Mouse (Mus musculus) limb, embryonic 11.5 days (tissue): ENCODE measurements at regions not wholly inside any gene's neighbourhood (a gene's known extent, or its start where the extent isn't known, plus 50 kb on each side); places are given as distances from the start of the nearest gene placed in this dataset.

ENCODE experiments used
- ATAC-seq: fragments of 200-750 bp; cut with Nextera tagmentation; 2 replicates; pipeline ENCODE4 v1.8.0; 2017; ENCODE audit warnings: low read depth; ENCODE audit not compliant: insufficient number of reproducible peaks, low FRiP score, low TSS enrichment
- DNase-seq: peaks from one replicate; pipeline ENCODE4 v3.0.0-alpha.2; 2015; ENCODE audit warnings: low spot score
- H3K27ac ChIP-seq: fragments of 300-500 bp; sonication (generic); replicated peaks from 2 replicates; pipeline ENCODE4 v1.5.1; 2014; ENCODE audit warnings: low read depth, mild to moderate bottlenecking, low read length
- H3K27me3 ChIP-seq: fragments of 300-500 bp; sonication (generic); 2 replicates; pipeline ENCODE4 v1.6.1; 2014; ENCODE audit warnings: mild to moderate bottlenecking, low read length, mixed read lengths; ENCODE audit not compliant: control insufficient read depth, insufficient read depth
- H3K36me3 ChIP-seq: fragments of 300-500 bp; sonication (generic); 2 replicates; pipeline ENCODE4 v1.6.1; 2014; ENCODE audit warnings: mild to moderate bottlenecking, low read length, moderate library complexity, mixed read lengths; ENCODE audit not compliant: control insufficient read depth, insufficient read depth
- H3K4me1 ChIP-seq: fragments of 300-500 bp; sonication (generic); 2 replicates; pipeline ENCODE4 v1.6.1; 2014; ENCODE audit warnings: low read length, mixed read lengths; ENCODE audit not compliant: control insufficient read depth, insufficient read depth
- H3K4me2 ChIP-seq: fragments of 300-500 bp; sonication (generic); 2 replicates; pipeline ENCODE4 v1.6.1; 2014; ENCODE audit warnings: low read depth, mild to moderate bottlenecking, moderate library complexity; ENCODE audit not compliant: severe bottlenecking
- H3K4me3 ChIP-seq: fragments of 300-500 bp; sonication (generic); 2 replicates; pipeline ENCODE4 v1.5.1; 2014; ENCODE audit warnings: low read depth, low read length
- H3K9ac ChIP-seq: fragments of 300-500 bp; sonication (generic); 2 replicates; pipeline ENCODE4 v1.6.1; 2014; ENCODE audit warnings: mild to moderate bottlenecking, low read length
- H3K9me3 ChIP-seq: fragments of 300-500 bp; sonication (generic); 2 replicates; pipeline ENCODE4 v1.6.1; 2016; ENCODE audit warnings: low read length; ENCODE audit not compliant: control insufficient read depth
- WGBS: fragments of 180-500 bp; shearing (Covaris S2); extraction: QIAGEN DNeasy Blood & Tissue Kit; methylation state at CpG from one replicate; pipeline ENCODE4 v1.1.7; 2014; 5-methylcytosine and 5-hydroxymethylcytosine counted together

GRCm38 (mm10) chr2:133327653-133328052, 224.3 kb upstream of the Bmp2 start:
- DNase-seq (no peak), ATAC-seq (no peak)
- no peak overlapping the region for H3K27ac ChIP-seq
- H3K4me3 ChIP-seq, result no peak overlapping the region
- 59% methylated on average over 2 of the region's 2 CpGs for WGBS
- H3K9ac ChIP-seq, result no peak overlapping the region
- no peaks in the 10 kb centered on the region for H3K27me3 ChIP-seq
- H3K4me1 ChIP-seq, result no peaks in the 10 kb centered on the region
- no peaks in the 10 kb centered on the region for H3K36me3 ChIP-seq
- H3K4me2 ChIP-seq, result no peak overlapping the region
- no peaks in the 10 kb centered on the region for H3K9me3 ChIP-seq

GRCm38 (mm10) chr2:133336177-133336901, 215.6 kb upstream of the Bmp2 start:
- 85% methylated on average over 9 of the region's 9 CpGs for WGBS
- H3K9me3 ChIP-seq, result no peaks in the 10 kb centered on the region
- H3K4me1 ChIP-seq, result peaks cover 4% of the 10 kb centered on the region
- no peak overlapping the region for H3K4me3 ChIP-seq
- H3K4me2 ChIP-seq, result no peak overlapping the region
- ATAC-seq, result no peak
- H3K36me3 ChIP-seq, result no peaks in the 10 kb centered on the region
- H3K27me3 ChIP-seq, result no peaks in the 10 kb centered on the region
- DNase-seq, result no peak
- no peak overlapping the region for H3K9ac ChIP-seq
- H3K27ac ChIP-seq, result no peak overlapping the region

GRCm38 (mm10) chr2:133338150-133338549, 213.8 kb upstream of the Bmp2 start:
- Histone ChIP-seq H3K27me3 (no peaks in the 10 kb centered on the region), H3K27ac (no peak overlapping the region)
- no peak for DNase-seq

GRCm38 (mm10) chr2:133341352-133341751, 210.6 kb upstream of the Bmp2 start:
- no peaks in the 10 kb centered on the region for H3K36me3 ChIP-seq

More at GRCm38 (mm10) chr2:133338150-133338549, 213.8 kb upstream of the Bmp2 start:
- no peak overlapping the region for H3K4me2 ChIP-seq
- no peaks in the 10 kb centered on the region for H3K36me3 ChIP-seq
- H3K4me3 ChIP-seq, result no peak overlapping the region
- no peak for ATAC-seq
- H3K9me3 ChIP-seq, result no peaks in the 10 kb centered on the region
- peaks cover 4% of the 10 kb centered on the region for H3K4me1 ChIP-seq
- WGBS, result 86% methylated on average over 3 of the region's 3 CpGs
- no peak overlapping the region for H3K9ac ChIP-seq

GRCm38 (mm10) chr2:133345964-133346788, 205.8 kb upstream of the Bmp2 start:
- no peaks in the 10 kb centered on the region for H3K9me3 ChIP-seq
- no peak overlapping the region for H3K4me3 ChIP-seq
- no peak overlapping the region for H3K4me2 ChIP-seq
- no peak overlapping the region for H3K9ac ChIP-seq
- DNase-seq (peak; percentile 49), ATAC-seq (peak; percentile 65)
- H3K27ac ChIP-seq, result peak overlapping the region; percentile 45
- 0 out of 2 replicates have a peak, but pooled peaks cover 7% of the 10 kb centered on the region for H3K4me1 ChIP-seq
- no peaks in the 10 kb centered on the region for H3K36me3 ChIP-seq
- H3K27me3 ChIP-seq, result no peaks in the 10 kb centered on the region
- 26% methylated on average over 12 of the region's 12 CpGs for WGBS

More at GRCm38 (mm10) chr2:133341352-133341751, 210.6 kb upstream of the Bmp2 start:
- Histone ChIP-seq H3K4me1 (peaks cover 4% of the 10 kb centered on the region), H3K4me3 (no peak overlapping the region), H3K9me3 (no peaks in the 10 kb centered on the region), H3K9ac (no peak overlapping the region), H3K4me2 (no peak overlapping the region), H3K27ac (no peak overlapping the region), H3K27me3 (no peaks in the 10 kb centered on the region)
- DNase-seq, result no peak
- 67% methylated on average over 4 of the region's 4 CpGs for WGBS
- ATAC-seq, result no peak

GRCm38 (mm10) chr2:133346789-133347424, 205.1 kb upstream of the Bmp2 start:
- Histone ChIP-seq H3K4me2 (no peak overlapping the region), H3K4me3 (no peak overlapping the region), H3K36me3 (no peaks in the 10 kb centered on the region), H3K27me3 (no peaks in the 10 kb centered on the region), H3K9me3 (no peaks in the 10 kb centered on the region), H3K9ac (no peak overlapping the region), H3K4me1 (0 out of 2 replicates have a peak, but pooled peaks cover 7% of the 10 kb centered on the region), H3K27ac (0 out of 2 replicates have a peak overlapping the region, but pooled peaks have one; percentile 32)
- DNase-seq, result peak; percentile 43
- 20% methylated on average over 4 of the region's 4 CpGs for WGBS
- ATAC-seq, result peak; percentile 67

GRCm38 (mm10) chr2:133351306-133351705, 200.7 kb upstream of the Bmp2 start:
- H3K36me3 ChIP-seq, result no peaks in the 10 kb centered on the region
- H3K4me3 ChIP-seq, result no peak overlapping the region
- 0 out of 2 replicates have a peak, but pooled peaks cover 7% of the 10 kb centered on the region for H3K4me1 ChIP-seq
- no peak for ATAC-seq
- no peak overlapping the region for H3K9ac ChIP-seq
- DNase-seq, result no peak
- no peak overlapping the region for H3K4me2 ChIP-seq
- H3K9me3 ChIP-seq, result no peaks in the 10 kb centered on the region
- H3K27ac ChIP-seq, result no peak overlapping the region
- 83% methylated on average over 3 of the region's 3 CpGs for WGBS
- H3K27me3 ChIP-seq, result no peaks in the 10 kb centered on the region

- DNase-seq, result no peak
- no peaks in the 10 kb centered on the region for H3K36me3 ChIP-seq
- no peak overlapping the region for H3K4me3 ChIP-seq
- no peak overlapping the region for H3K9ac ChIP-seq
- no peaks in the 10 kb centered on the region for H3K27me3 ChIP-seq
- no peak for ATAC-seq
- H3K9me3 ChIP-seq, result no peaks in the 10 kb centered on the region
- H3K4me1 ChIP-seq, result no peaks in the 10 kb centered on the region
- WGBS, result 85% methylated on average over 3 of the region's 3 CpGs
- no peak overlapping the region for H3K27ac ChIP-seq
- H3K4me2 ChIP-seq, result no peak overlapping the region
Observed at GRCm38 (mm10) chr2:133352800-133353199, 199.2 kb upstream of the Bmp2 start.
